Mouse (Mus musculus): ENCODE results near the gene AI987944.

Gene AI987944

GRCm38 (mm10) chr7:41393048-41393971 is at the start of gene AI987944:
Gene AI987944 (minus strand): TSS chr7:41393379.
- DNase-seq (ENCODE audit: low spot score in 2 of 2): peak; percentile 81 to 86

GRCm38 (mm10) chr7:41394130-41394529 is 951 bp upstream of the AI987944 start:
- DNase-seq (ENCODE audit: low spot score in 2 of 2): no peak

Data from frontal cortex, postnatal 36 days (tissue).